Mouse (Mus musculus): ENCODE measurements at regions not wholly inside any gene's neighbourhood (a gene's known extent, or its start where the extent isn't known, plus 50 kb on each side); places are given as distances from the start of the nearest gene placed in this dataset.

- no peak for DNase-seq
Measured at GRCm38 (mm10) chr2:158909086-158909485, 114.5 kb downstream of the Dhx35 start.

GRCm38 (mm10) chr2:158910325-158910724, 115.7 kb downstream of the Dhx35 start:
- no peak for DNase-seq

- DNase-seq, result no peak
Measured at GRCm38 (mm10) chr2:158911191-158911590, 116.6 kb downstream of the Dhx35 start.

- DNase-seq, result peak; percentile 43
Measured at GRCm38 (mm10) chr2:158912631-158913258, 118.1 kb downstream of the Dhx35 start.

- peak; percentile 3 for DNase-seq
Measured at GRCm38 (mm10) chr2:158917398-158917797, 122.8 kb downstream of the Dhx35 start.

GRCm38 (mm10) chr2:158918312-158918711, 123.7 kb downstream of the Dhx35 start:
- no peak for DNase-seq

- DNase-seq, result no peak
Measured at GRCm38 (mm10) chr2:158921342-158922255, 127.0 kb downstream of the Dhx35 start.

GRCm38 (mm10) chr2:158922766-158923165, 128.2 kb downstream of the Dhx35 start:
- DNase-seq, result no peak

- DNase-seq, result no peak
Measured at GRCm38 (mm10) chr2:158929507-158929906, 134.9 kb downstream of the Dhx35 start.

GRCm38 (mm10) chr2:158937948-158938565, 143.4 kb downstream of the Dhx35 start:
- DNase-seq, result no peak

GRCm38 (mm10) chr2:158949418-158949817, 154.8 kb downstream of the Dhx35 start:
- DNase-seq, result no peak

- DNase-seq, result no peak
Measured at GRCm38 (mm10) chr2:158951061-158951460, 156.5 kb downstream of the Dhx35 start.

GRCm38 (mm10) chr2:158956888-158957287, 162.3 kb downstream of the Dhx35 start:
- no peak for DNase-seq

GRCm38 (mm10) chr2:158965003-158965665, 170.5 kb downstream of the Dhx35 start:
- DNase-seq, result peak; percentile 66

GRCm38 (mm10) chr2:158972178-158972577, 177.6 kb downstream of the Dhx35 start:
- no peak for DNase-seq

- DNase-seq, result peak; percentile 23
Measured at GRCm38 (mm10) chr2:158985529-158986148, 191.0 kb downstream of the Dhx35 start.

GRCm38 (mm10) chr2:159002481-159003186, 208.0 kb downstream of the Dhx35 start:
- no peak for DNase-seq

GRCm38 (mm10) chr2:159003187-159003497, 208.5 kb downstream of the Dhx35 start:
- no peak for DNase-seq

- DNase-seq, result peak; percentile 1
Measured at GRCm38 (mm10) chr2:159004417-159004816, 209.8 kb downstream of the Dhx35 start.

GRCm38 (mm10) chr2:159012725-159013124, 218.1 kb downstream of the Dhx35 start:
- DNase-seq, result no peak

GRCm38 (mm10) chr2:159014553-159014952, 219.9 kb downstream of the Dhx35 start:
- DNase-seq, result no peak

GRCm38 (mm10) chr2:159019921-159020534, 225.4 kb downstream of the Dhx35 start:
- no peak for DNase-seq
